Mouse (Mus musculus) hematopoietic stem cell, adult 5-6 weeks (primary cell): ENCODE measurements around the gene Hbs1l. TPM values are rescaled to one million over a fixed set of nuclear protein-coding genes. Genes with fewer than 3 reads are reported as not detected.

Experiments
- total RNA-seq: library from RNA; stranded (forward); fragments of 172-1452, 232-1000 nt; gene quantifications from 2 replicates; pipeline ENCODE4 v1.2.3, GENCODE M21; 2017

The Hbs1l gene
- total RNA-seq, 1 experiment from 2014 or later: 72.4 TPM

Other genes starting within 250 kb of the Hbs1l start
- 400 and 463 TPM in 2 replicates for gene Myb, start 135.0 kb upstream of the Hbs1l start, total RNA-seq
- not detected in 2 replicates for gene Aldh8a1, start 81.3 kb downstream of the Hbs1l start, total RNA-seq